Mouse (Mus musculus) brain, embryonic 14.5 days (tissue): Measurements from ENCODE around the gene 4931440F15Rik.

Experiments
- CTCF ChIP-seq: fragments of 200-500 bp; IDR thresholded peaks from 2 replicates; pipeline ENCODE4 v1.5.1; 2012; ENCODE audit warnings: inconsistent platforms, mild to moderate bottlenecking, moderate library complexity, borderline replicate concordance; ENCODE audit not compliant: insufficient read depth, insufficient read length; ENCODE audit errors: extremely low read depth
- POLR2A ChIP-seq: fragments of 200-500 bp; IDR thresholded peaks from 2 replicates; pipeline ENCODE4 v1.6.1; 2012; ENCODE audit warnings: mild to moderate bottlenecking, inconsistent platforms, borderline replicate concordance; ENCODE audit not compliant: poor library complexity, insufficient read depth, insufficient read length, severe bottlenecking; ENCODE audit errors: extremely low read depth

DNA sequence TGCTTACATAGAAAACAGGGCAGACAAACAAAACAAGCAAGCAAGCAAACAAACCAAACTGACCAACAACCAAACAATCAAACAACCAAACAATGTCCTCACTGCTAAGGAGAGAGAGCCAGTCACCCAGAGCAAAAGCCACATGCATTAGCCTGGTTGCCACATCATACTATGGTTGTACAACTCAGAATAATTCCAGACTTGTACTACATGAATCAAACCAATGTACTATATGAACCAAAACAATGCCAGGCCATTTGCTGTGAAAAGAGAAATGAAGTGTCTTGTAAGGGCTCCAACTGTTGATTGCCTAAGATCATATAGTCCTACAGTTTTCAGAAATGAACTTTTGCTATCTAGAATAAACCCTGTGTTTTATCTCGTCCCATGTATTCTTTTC, 37.0 kb downstream of the 4931440F15Rik start:
- TF ChIP-seq POLR2A (no peak), CTCF (no peak)
